Mouse (Mus musculus): ENCODE results near the gene Sf1.

Sf1 gene

GRCm38 (mm10) chr19:6363411-6364240, at the start of gene Sf1:
TSS of gene Sf1 (plus strand) at chr19:6363690.
- peak; percentile 99 for DNase-seq

GRCm38 (mm10) chr19:6313796-6314195, 49.7 kb upstream of the Sf1 start:
- no peak for DNase-seq

DNA sequence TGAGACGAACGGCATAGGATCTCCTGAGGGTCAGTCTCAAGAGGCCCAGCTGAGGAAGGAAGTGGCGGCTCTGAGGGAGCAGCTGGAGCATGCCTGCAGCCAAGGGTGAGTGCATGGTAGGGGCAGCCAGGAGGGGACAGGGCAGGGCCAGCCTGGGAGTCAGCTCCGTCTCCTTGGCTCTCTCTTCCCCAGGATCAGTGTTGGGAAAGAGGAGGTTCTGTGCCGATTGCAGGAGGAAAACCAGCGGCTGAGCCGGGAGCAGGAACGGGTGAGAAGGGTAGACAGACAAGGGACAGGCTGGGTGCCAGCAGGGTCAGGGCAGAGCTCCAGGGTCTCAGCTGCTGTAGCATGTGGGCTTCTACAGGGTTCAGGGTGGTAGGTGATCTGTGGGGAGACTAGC, 49.0 kb upstream of the Sf1 start:
- no peak for DNase-seq

DNA sequence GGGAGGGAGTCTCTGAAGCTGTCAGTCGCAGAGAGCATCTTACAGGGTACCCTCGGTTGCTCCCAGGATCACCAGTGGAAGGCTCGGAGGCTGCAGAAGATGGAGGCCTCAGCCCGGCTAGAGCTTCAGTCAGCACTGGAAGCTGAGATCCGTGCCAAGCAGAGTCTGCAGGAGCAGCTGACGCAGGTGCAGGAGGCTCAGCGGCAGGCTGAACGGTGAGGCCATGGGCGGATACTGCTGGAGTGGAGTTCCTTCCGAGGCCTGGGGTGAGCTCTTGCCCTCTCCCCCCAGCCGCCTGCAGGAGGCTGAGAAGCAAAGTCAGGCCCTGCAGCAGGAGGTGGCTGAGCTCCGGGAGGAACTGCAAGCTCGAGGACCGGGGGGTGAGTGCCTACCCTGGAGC, 47.9 kb upstream of the Sf1 start:
- DNase-seq, result no peak

GRCm38 (mm10) chr19:6318145-6318544, 45.3 kb upstream of the Sf1 start:
- no peak for DNase-seq

DNA sequence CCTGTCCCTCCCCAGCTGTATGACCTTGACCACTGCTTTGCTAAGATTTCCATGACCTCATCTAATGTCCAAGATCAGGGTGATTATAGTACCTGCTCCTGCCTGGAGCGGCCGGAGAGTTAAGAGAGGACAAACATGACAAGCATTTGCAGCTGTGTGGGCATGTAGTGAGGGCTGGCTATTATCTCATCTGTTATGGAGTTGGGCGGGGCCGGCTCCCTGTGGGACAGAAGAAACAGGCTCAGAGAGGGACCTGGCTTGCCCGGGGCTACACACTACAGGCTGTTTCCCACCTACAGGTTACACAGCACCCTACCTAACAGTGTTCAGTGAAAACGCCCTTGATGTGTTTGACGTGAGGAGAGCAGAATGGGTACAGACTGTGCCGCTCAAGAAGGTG, 42.1 kb upstream of the Sf1 start:
- no peak for DNase-seq

- no peak for DNase-seq
These were observed 41.5 kb upstream of the Sf1 start for GRCm38 (mm10) chr19:6321786-6322621.

DNA sequence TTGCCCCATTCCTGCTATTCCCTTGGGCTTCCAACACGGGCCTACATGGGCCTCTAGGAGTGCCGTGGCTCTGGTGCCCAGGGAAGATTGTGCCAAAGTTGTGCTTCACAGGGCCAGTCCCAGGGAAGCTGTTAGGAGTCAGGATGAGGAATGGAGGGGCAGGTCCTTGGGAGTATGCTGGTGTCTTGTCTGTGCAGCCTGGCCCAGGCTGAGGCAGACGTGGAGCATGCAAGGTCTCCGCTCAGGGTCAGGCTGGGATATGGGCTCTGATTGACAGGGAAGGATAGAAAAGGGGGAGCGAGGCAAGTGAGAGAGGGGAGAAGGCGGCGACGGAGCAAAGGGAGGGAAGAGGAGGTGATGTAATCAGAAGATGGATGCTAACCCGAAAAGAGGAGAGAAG, 38.7 kb upstream of the Sf1 start:
- DNase-seq, result no peak

- DNase-seq, result no peak
These were observed 32.3 kb upstream of the Sf1 start for GRCm38 (mm10) chr19:6331178-6331577.

- DNase-seq, result peak; percentile 50
These were observed 31.6 kb upstream of the Sf1 start for GRCm38 (mm10) chr19:6331719-6332516.

- DNase-seq, result no peak
These were observed 29.5 kb upstream of the Sf1 start for GRCm38 (mm10) chr19:6333761-6334595.

GRCm38 (mm10) chr19:6334673-6335457, 28.6 kb upstream of the Sf1 start, which contains the start of gene Men1:
TSS of gene Men1 (plus strand) at chr19:6334979.
- DNase-seq, result peak; percentile 90

GRCm38 (mm10) chr19:6335458-6335827, 28.0 kb upstream of the Sf1 start:
- peak; percentile 34 for DNase-seq

DNA sequence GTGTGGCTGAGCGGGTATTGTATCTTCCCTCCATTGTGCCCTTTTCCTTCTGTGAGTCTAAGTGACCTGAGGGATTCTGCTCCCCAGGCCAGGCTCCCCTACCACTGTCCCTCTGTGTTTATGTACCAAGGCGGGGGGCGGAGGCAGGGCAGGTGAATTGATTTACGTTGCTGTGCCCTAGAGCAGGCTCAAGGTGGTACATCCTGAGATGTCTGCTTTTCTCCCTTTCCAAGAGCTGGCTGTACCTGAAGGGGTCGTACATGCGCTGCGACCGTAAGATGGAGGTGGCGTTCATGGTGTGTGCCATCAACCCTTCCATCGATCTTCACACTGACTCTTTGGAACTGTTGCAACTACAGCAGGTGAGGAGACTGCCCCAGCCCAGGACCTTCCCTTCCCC, 26.6 kb upstream of the Sf1 start:
- no peak for DNase-seq

GRCm38 (mm10) chr19:6338171-6338570, 25.3 kb upstream of the Sf1 start:
- no peak for DNase-seq

DNA sequence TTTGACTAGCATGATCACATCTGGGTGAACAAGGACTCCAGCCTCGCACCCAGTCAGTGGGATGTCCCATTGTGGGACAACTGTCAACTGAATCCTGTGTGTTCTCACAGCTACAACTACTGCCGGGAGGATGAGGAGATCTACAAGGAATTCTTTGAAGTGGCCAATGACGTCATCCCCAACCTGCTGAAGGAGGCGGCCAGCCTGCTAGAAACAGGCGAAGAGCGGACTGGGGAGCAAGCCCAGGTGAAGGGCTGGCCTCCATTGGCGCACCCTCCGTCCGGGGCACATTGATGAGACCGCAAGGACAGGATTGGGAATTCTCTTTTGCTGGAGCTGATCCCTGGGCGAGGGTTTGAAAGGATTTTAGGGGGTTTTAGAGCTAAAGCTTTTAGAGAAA, 24.8 kb upstream of the Sf1 start:
- no peak for DNase-seq

GRCm38 (mm10) chr19:6339191-6339590, 24.3 kb upstream of the Sf1 start:
- DNase-seq, result no peak

DNA sequence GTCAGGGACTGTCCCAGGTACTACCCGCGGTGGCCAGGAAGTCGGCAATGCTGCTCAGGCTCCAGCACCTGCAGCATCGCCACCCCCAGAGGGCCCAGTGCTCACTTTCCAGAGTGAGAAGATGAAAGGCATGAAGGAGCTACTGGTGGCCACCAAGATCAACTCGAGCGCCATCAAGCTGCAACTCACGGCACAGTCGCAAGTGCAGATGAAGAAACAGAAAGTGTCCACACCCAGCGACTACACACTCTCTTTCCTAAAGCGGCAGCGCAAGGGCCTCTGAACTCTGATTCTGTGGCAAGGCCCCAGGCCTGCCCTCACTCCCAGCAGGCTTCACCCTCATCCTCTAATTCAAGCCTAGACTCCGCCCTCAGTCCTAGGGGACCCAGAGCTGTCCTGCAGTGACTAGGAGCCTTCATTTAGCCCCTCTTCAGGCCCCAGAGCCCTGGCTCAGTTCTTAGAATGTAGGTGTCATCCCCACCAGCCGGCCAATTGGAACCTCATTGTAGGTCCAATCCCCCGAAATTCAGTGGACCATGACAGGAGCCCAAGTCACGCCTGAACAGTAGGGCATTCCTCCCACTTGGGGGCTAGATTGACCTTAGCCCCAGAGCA, 23.5 kb upstream of the Sf1 start:
- no peak for DNase-seq

- DNase-seq, result peak; percentile 65
These were observed 22.7 kb upstream of the Sf1 start, which contains the start of gene Map4k2 for GRCm38 (mm10) chr19:6340524-6341452. TSS of gene Map4k2 (plus strand) at chr19:6341135.
